Mouse (Mus musculus) forebrain, embryonic 10.5 days (tissue): ENCODE data around the gene Haus5. TPM values are rescaled to one million over a fixed set of nuclear protein-coding genes. Genes with fewer than 3 reads are reported as not detected.
A peak's percentile ranks its signal among the peaks of the same experiment; 100 is the strongest.

Experiments
- DNase-seq: peaks from one replicate; pipeline ENCODE4 v3.0.0-alpha.2; 2017; ENCODE audit warnings: low spot score; ENCODE audit errors: extremely low spot score
- H3K27ac ChIP-seq: fragments of 300-500 bp; sonication (generic); 2 replicates; pipeline ENCODE4 v1.5.1; 2016; ENCODE audit warnings: mild to moderate bottlenecking
- H3K27me3 ChIP-seq: fragments of 300-500 bp; sonication (generic); 2 replicates; pipeline ENCODE4 v1.6.1; 2016; ENCODE audit warnings: mild to moderate bottlenecking; ENCODE audit not compliant: poor library complexity, severe bottlenecking
- H3K36me3 ChIP-seq: fragments of 300-500 bp; sonication (generic); replicated peaks from 2 replicates; pipeline ENCODE4 v1.6.1; 2016; ENCODE audit warnings: mild to moderate bottlenecking, moderate library complexity
- H3K4me1 ChIP-seq: fragments of 300-500 bp; sonication (generic); 2 replicates; pipeline ENCODE4 v1.6.1; 2016
- H3K4me3 ChIP-seq: fragments of 300-500 bp; sonication (generic); 2 replicates; pipeline ENCODE4 v1.5.1; 2016; ENCODE audit warnings: mild to moderate bottlenecking, moderate library complexity
- H3K9me3 ChIP-seq: fragments of 300-500 bp; sonication (generic); 2 replicates; pipeline ENCODE4 v1.6.1; 2016; ENCODE audit warnings: mild to moderate bottlenecking, moderate library complexity
- WGBS: fragments of 180-500 bp; shearing (Covaris S2); methylation state at CpG from one replicate; pipeline ENCODE4 v1.1.7; 2016; 5-methylcytosine and 5-hydroxymethylcytosine counted together
- polyA plus RNA-seq: library from polyadenylated mRNA; unstranded; fragments of >200 nt; fragmentation: Nextera tagmentation; extraction: Ambion mirVana; gene quantifications from 2 replicates; pipeline ENCODE4 v1.2.1, GENCODE M21; 2016

Haus5 gene
- polyA plus RNA-seq, 1 experiment from 2014 or later = 90.2 TPM

DNA sequence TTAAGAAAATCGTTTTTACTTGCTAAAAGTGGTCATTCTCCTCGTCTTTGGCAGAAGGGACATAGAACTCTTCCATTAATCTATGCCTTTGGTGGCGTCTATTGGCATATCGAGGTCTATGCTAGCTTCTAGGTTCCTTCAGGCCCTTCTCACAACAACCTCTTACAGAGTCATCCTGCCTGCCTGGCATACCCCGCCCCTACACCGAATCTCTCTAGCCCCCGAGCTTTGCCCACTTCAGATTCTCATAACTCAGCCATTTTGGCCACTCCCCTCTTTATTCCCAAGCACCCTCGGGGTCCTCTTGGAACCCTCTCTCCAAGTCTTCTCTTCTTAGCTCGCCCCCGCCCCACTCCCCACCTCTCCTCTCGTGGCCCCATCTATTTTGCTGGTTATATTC is 527 bp upstream of the Haus5 start:
- no peak for DNase-seq
- Histone ChIP-seq H3K4me1 (peaks cover 18% of the 10 kb centered on the region), H3K9me3 (no peaks in the 10 kb centered on the region), H3K36me3 (peaks cover 31% of the 10 kb centered on the region), H3K27me3 (no peaks in the 10 kb centered on the region), H3K4me3 (peak overlapping the region; percentile 76), H3K27ac (peak overlapping the region; percentile 87)
- WGBS = 8% methylated on average over 11 of the region's 11 CpGs

- H3K9me3 ChIP-seq = no peaks in the 10 kb centered on the region
- H3K4me1 ChIP-seq = peaks cover 16% of the 10 kb centered on the region
- H3K4me3 ChIP-seq = peak within 1 kb of the TSS; percentile 73
- no peaks in the 10 kb centered on the region for H3K27me3 ChIP-seq
- peaks cover 72% of the 10 kb centered on the region for H3K36me3 ChIP-seq
- peak within 1 kb of the TSS; percentile 87 for H3K27ac ChIP-seq
- DNase-seq = peak; percentile 97
- 1% methylated on average over 59 of the region's 59 CpGs for WGBS
Observed at GRCm38 (mm10) chr7:30649591-30650540, 14.9 kb downstream of the Haus5 start, which contains the start of gene Rbm42. TSS of gene Rbm42 (minus strand) at chr7:30650317.

DNA sequence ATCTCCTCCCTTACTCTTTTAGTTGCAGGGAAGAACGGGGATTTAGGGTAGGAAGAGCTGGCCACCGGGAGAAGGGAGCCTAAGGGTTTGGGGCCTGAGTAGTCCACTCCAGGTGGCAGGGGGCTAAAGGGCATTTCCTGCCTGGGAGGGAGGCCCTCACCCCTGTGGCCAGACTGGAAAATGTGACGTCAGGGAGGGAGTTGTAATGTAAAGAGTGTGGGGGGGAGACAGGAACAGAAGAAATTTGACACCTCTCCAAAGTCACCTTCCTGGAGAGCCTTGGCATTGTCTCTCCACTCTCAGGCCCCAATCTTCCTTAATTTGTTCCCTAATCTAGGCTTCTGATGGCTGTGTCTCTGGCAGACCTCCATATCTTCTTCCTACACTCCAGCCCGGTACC is 25.7 kb downstream of the Haus5 start:
- no peak for DNase-seq
- Histone ChIP-seq H3K36me3 (peaks cover 44% of the 10 kb centered on the region), H3K27ac (no peak overlapping the region), H3K4me1 (peaks cover 30% of the 10 kb centered on the region), H3K4me3 (no peak overlapping the region), H3K27me3 (peaks cover 28% of the 10 kb centered on the region), H3K9me3 (no peaks in the 10 kb centered on the region)
- whole genome bisulfite sequencing = 28% methylated on average over 4 of the region's 4 CpGs

DNA sequence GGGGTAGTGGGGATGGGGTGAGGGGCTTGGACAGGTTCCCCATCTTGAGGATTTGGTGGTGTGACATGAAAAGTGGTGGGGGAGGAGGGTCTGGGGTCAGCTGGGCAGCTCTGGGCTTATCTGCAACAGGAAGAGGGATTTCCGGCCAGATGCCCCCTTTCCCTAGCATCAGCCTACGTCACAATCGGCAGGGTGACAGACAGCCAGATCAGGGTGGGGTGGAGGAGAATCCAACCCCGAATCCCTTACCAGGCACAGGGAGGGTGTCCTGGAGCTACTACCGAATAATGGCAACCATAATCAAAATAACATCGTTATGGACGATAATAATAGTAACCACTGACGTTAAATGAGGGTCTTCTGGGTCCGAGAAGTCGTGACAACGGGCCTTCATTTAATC is 28.4 kb downstream of the Haus5 start:
- no peak for DNase-seq
- Histone ChIP-seq H3K27me3 (peaks cover 55% of the 10 kb centered on the region), H3K9me3 (no peaks in the 10 kb centered on the region), H3K27ac (no peak overlapping the region), H3K36me3 (peaks cover 17% of the 10 kb centered on the region), H3K4me1 (peaks cover 37% of the 10 kb centered on the region), H3K4me3 (peak overlapping the region; percentile 19; the same call in 1 of the 2 replicates)
- 32% methylated on average over 11 of the region's 11 CpGs for WGBS

- 8% methylated on average over 5 of the region's 5 CpGs for WGBS
- Histone ChIP-seq H3K36me3 (peaks cover 11% of the 10 kb centered on the region), H3K9me3 (no peaks in the 10 kb centered on the region), H3K27ac (0 out of 2 replicates have a peak within 1 kb of the TSS, but pooled peaks have one; percentile 15), H3K4me3 (peak within 1 kb of the TSS; percentile 42), H3K4me1 (peaks cover 37% of the 10 kb centered on the region), H3K27me3 (peaks cover 61% of the 10 kb centered on the region)
- DNase-seq = no peak
Observed at GRCm38 (mm10) chr7:30635752-30636151, 29.0 kb downstream of the Haus5 start, which contains the start of gene Etv2. TSS of gene Etv2 (minus strand) at chr7:30635852.

DNA sequence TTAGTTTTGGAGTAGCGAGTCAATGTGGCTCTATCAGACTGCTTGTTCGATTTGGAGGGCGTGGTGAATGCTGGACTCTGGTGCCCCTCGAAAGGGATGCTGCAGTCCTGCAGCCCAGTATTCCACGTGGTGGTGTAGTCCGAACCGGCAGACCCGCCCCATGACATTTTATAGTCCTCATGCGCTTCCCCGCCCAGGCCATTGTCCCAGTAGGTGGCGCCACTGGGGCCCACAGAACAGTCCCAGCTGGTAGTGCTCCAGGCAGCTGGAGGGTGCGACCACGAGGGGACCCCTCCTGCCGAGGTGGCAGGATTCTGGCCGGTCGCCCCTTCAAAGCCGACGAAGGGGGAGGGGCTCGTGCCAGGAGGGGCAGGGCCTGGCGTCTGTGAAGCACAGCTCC is 30.2 kb downstream of the Haus5 start:
- H3K27ac ChIP-seq = 0 out of 2 replicates have a peak overlapping the region, but pooled peaks have one; percentile 15
- WGBS = under 1% methylated on average over 20 of the region's 20 CpGs
- H3K4me1 ChIP-seq = peaks cover 37% of the 10 kb centered on the region
- peak; percentile 72 for DNase-seq
- H3K4me3 ChIP-seq = peak overlapping the region; percentile 42
- peaks cover 61% of the 10 kb centered on the region for H3K27me3 ChIP-seq
- H3K9me3 ChIP-seq = no peaks in the 10 kb centered on the region
- no peaks in the 10 kb centered on the region for H3K36me3 ChIP-seq

- H3K9me3 ChIP-seq = no peaks in the 10 kb centered on the region
- H3K36me3 ChIP-seq = no peaks in the 10 kb centered on the region
- peaks cover 31% of the 10 kb centered on the region for H3K4me1 ChIP-seq
- WGBS = 7% methylated on average over 27 of the region's 27 CpGs
- H3K27me3 ChIP-seq = peaks cover 61% of the 10 kb centered on the region
- H3K4me3 ChIP-seq = peak overlapping the region; percentile 19; the same call in 1 of the 2 replicates
- no peak overlapping the region for H3K27ac ChIP-seq
- DNase-seq = peak; percentile 20
Observed at GRCm38 (mm10) chr7:30633762-30634412, 30.9 kb downstream of the Haus5 start.

GRCm38 (mm10) chr7:30629013-30629412 is 35.8 kb downstream of the Haus5 start:
- no peak overlapping the region for H3K27ac ChIP-seq
- peaks cover 17% of the 10 kb centered on the region for H3K4me1 ChIP-seq
- H3K27me3 ChIP-seq = peaks cover 32% of the 10 kb centered on the region
- peaks cover 6% of the 10 kb centered on the region for H3K36me3 ChIP-seq
- no peaks in the 10 kb centered on the region for H3K9me3 ChIP-seq
- no peak for DNase-seq
- H3K4me3 ChIP-seq = no peak overlapping the region

DNA sequence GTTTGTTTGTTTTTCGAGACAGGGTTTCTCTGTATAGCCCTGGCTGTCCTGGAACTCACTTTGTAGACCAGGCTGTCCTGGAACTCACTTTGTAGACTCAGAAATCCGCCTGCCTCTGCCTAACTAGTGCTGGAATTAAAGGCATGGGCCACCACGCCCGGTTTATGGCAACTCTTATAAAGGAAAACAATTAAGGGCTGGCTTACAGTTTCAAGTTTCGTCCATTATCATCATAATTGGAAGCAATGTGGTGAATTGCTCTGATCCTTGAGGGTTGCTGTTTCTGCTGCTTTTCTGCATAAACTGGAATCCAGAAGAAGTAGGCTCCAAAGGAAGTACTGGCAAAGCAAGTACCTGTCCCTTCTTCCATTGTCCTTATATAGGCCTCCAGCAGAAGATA is 38.1 kb downstream of the Haus5 start:
- 84% methylated on average over 5 of the region's 5 CpGs for WGBS
- no peak for DNase-seq
- Histone ChIP-seq H3K36me3 (peaks cover 29% of the 10 kb centered on the region), H3K4me1 (peaks cover 10% of the 10 kb centered on the region), H3K4me3 (peak overlapping the region; percentile 87; the same call in 1 of the 2 replicates), H3K27me3 (peaks cover 9% of the 10 kb centered on the region), H3K9me3 (no peaks in the 10 kb centered on the region), H3K27ac (no peak overlapping the region)

DNA sequence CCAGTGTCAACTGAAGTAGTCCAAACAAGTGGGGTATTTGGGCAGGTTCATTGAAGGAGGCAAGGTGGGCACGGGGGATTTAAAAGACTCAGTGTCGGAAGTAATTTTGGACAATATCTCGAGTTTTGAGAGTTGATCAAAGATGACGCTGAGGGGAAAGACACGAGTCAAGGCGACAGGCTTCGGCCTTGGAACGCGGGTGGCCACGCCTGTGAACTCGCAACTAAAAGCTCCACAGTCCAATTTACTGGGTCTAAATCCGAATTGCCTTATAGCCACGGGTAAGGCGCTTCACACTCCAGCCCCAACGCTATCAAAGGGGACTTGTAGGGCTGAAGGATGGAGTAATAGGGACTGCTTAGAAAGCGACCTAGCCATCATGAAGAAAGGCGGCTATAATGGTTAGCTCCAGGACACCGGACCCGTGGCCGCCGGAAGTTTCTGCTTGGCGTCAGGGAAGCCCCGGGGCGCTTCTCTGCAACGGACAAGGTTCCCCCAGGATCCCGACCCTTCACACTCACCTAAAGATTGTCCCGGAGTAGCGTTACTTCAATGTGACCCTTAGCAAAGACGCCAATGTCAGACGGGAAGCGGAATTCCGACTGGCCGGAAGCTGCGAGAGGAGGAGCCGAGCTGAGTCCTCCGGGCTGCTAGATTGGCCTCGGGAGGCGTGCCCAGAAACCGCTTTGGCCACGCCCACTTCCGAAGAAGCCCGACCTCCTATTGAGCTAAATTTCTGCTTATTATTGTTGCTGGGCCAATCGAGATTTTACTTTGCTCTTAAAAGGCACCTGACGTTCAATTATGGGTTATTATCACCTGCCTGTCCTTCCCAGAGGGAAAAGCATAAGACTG is 39.0 kb downstream of the Haus5 start, which contains the start of gene Cox6b1:
TSS of gene Cox6b1 (minus strand) at position 622 of the 855 bp plus-strand sequence.
- peak; percentile 86 for DNase-seq
- H3K27ac ChIP-seq = peak within 1 kb of the TSS; percentile 88
- H3K36me3 ChIP-seq = peaks cover 36% of the 10 kb centered on the region
- peaks cover 10% of the 10 kb centered on the region for H3K4me1 ChIP-seq
- no peaks in the 10 kb centered on the region; the same call in 1 of the 2 replicates for H3K27me3 ChIP-seq
- WGBS = 2% methylated on average over 44 of the region's 44 CpGs
- peak within 1 kb of the TSS; percentile 87 for H3K4me3 ChIP-seq
- no peaks in the 10 kb centered on the region for H3K9me3 ChIP-seq

DNA sequence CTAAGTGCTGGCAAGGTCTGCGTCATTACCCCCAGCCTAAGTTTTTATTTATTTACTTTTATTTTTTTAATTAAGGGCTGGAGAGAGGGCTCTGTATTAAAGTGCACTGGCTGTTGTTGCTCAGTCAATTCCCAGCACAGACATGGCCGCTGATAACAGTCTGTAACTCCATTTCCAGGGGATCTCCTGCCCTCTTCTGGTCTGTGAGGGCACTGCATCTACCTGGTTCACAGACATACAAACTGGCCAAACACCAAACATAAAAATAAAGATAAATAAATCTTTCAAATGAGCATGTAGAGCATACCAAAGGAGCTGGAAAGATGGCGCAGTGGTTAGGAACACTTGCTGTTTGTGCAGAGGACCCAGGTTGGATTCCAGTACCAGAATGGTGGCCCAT is 45.6 kb downstream of the Haus5 start:
- Histone ChIP-seq H3K27ac (no peak overlapping the region), H3K9me3 (no peaks in the 10 kb centered on the region), H3K4me3 (no peak overlapping the region), H3K27me3 (no peaks in the 10 kb centered on the region), H3K36me3 (peaks cover 85% of the 10 kb centered on the region), H3K4me1 (0 out of 2 replicates have a peak, but pooled peaks cover 4% of the 10 kb centered on the region)
- DNase-seq = no peak
- 93% methylated on average over 3 of the region's 3 CpGs for WGBS

GRCm38 (mm10) chr7:30618658-30619057 is 46.1 kb downstream of the Haus5 start:
- Histone ChIP-seq H3K9me3 (no peaks in the 10 kb centered on the region), H3K27me3 (no peaks in the 10 kb centered on the region), H3K36me3 (peaks cover 80% of the 10 kb centered on the region), H3K4me3 (no peak overlapping the region), H3K27ac (no peak overlapping the region), H3K4me1 (0 out of 2 replicates have a peak, but pooled peaks cover 4% of the 10 kb centered on the region)
- WGBS = 94% methylated on average over 9 of the region's 9 CpGs
- no peak for DNase-seq
